Mouse (Mus musculus) gastrocnemius, postnatal 4 days (tissue): ENCODE results near the gene Ripply1. TPM values are rescaled to one million over a fixed set of nuclear protein-coding genes. Genes with fewer than 3 reads are reported as not detected.
A peak's percentile ranks its signal among the peaks of the same experiment; 100 is the strongest.
"Not testable (repeated sequence)": the region's sequence is repeated elsewhere in the genome, so short reads cannot be mapped to it uniquely, and the experiment has no call there.

Experiments used
- DNase-seq, 2 experiments: peaks; one replicate each; pipeline ENCODE4 v3.0.0; 2021 to 2022; ENCODE audit warnings: low spot score in 2 of 2, mixed read lengths in 2 of 2
- total RNA-seq, 2 experiments: library from RNA; stranded (reverse); gene quantifications; 2 replicates each; pipeline ENCODE4 v1.2.3; 2021

The Ripply1 gene
- total RNA-seq, 2 experiments from 2014 or later, result 2.8 to 3.7 TPM

DNA sequence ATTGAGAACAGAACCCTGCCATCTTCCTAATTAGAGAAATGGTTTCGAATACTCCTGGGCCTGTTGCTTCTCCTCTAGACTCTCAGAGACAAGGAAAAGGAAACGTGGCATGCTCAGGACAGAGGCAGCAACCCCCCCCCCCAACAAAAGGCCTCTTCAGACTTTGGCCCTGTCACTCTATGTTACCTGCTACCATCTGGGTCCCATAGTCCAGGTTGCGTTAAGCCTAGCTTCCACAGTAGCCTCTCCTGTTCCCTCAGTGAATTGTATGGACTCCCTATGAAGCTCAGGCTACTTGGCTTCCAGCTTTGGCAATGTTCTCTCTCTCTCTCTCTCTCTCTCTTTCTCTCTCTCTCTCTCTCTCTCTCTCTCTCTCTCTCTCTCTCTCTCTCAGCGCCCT lies 590 bp downstream of the Ripply1 start:
- no peak for DNase-seq

DNA sequence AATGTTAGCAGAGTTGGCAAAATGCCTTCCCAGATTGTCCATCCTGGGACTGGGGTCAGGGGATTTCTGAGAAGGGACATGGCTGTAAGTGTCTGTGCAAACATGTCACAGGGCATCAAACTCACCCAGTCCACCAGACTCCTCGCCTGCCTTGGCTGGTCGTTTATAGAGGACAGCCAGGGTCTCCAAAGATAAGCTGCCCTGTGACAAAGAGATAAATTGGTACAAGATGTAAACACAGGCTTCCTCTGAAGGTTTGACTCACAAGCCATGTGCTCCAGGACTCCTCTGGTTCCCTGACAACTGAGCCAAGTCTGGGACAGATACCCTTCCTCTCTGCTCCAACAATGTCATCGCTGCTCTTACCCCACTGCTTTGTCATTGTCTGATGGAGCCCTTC lies 1.2 kb downstream of the Ripply1 start:
- DNase-seq, result no peak

DNA sequence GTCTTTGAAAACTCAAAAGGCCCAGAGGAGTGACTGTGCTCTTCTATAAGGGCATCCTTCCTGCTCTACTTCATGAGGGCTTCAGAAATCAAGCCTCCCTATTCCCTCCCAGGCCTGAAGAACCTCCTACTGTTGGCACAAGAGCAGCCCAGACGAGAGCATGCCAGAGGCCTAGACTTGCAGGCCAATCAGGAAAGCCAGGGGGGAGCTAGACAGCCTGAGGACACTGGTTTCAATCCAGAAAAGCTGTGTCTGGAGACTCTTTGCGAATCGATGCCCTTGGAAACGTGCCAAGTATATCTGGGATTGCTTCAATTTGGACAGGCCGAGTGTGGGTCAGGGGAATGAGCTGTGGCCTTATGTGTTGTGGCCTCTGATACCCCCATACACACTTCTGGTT lies 2.8 kb downstream of the Ripply1 start:
- no peak for DNase-seq

DNA sequence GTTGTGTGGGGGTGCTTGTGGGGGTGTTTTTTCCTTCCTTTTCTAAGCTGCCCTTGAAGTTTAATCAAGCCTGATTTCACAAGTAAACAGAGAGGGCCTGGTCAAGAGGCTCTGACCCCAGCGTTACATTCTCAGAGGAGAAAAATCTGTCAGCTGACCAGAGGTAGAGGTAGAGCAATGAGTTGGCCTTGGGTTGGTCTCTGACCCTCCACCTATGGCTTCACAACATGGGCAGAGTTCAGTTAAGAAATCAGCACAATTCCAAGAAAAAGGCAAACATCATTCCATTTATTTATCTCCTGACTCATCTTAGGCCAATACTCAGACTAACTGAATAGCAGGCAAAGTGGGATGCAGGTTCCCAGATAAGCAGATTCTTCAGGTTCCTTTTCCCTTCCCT lies 3.3 kb downstream of the Ripply1 start:
- DNase-seq, result no peak

DNA sequence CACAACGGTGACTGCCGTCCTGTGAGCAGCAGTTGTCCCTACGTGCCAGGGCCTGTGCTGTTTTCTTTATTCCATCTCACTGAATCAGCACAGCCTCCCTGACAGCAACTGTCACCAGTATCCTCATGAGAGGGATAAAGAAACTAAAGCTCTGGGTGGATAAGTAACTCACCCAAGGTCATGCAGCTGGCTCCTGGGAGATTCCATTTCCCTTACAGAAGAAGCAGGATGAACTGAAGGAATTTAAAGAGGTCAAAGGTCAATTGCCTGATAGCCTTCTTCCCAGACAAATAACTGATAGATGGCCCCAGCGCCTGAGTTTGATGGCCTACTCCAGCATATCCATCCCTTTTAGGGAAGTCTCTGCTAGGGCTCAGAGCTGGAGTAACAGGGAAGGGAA lies 4.8 kb downstream of the Ripply1 start:
- no peak for DNase-seq

DNA sequence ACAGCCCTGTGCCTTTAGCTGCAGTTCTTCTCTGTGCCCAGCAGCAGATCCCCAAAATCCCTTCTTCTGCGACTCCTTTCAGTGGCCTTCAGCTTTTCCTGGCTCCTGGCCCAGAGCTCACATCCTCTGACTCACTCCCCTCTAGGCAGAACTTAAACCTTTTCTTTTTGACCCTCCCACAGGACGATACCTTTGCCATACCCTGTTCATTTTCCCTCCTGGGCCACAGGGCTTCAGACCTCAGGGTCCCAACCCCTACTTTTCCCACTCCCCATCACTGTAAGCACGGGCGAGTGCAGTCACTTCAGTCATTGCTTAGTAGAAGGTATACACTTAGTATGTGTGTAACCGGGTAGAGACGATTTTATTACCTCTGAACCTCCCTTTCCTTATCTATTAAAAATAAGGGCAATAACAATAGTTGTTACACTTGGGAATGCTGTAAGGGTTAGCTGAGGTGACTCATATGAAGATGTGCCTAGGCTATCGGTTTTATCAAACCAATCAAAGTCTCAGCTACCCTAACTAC lies 7.0 kb downstream of the Ripply1 start:
- no peak for DNase-seq

DNA sequence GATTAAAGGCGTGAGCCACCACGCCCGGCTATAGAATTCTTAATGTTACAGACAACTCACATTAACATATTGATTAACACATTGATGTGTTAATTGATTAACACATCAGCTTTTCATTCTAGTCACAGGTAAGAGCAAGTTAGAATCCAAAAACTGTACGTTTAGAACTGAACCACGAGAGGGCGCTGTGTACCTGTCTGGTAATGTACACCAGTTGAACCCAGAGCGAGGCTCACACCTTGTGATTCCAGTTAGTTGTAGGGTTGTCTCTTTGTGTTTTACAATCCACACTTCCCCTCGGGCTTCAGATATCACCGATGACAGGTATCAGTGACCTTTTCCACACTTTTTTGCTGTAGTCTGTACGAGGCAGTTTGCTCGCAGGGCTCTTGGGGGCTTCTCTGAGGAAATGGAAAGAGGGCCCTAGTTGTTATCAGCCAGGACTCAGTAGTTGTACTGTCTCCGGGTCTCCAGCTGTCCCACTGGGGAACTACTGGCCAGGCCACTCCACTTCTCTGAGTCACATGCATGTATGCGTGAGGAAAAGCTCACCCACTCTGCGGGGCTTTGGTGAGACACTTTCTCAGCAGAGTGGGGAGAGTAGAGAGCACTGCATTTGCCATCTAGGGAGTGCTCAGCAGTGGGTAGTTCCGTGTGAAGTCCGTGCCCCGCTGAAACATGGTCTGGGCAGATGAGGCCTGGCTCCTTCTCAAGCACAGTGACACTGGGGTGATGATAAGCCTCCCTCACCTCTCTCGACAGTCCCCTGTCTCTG lies 7.7 kb downstream of the Ripply1 start:
- peak in 1 of 2 experiments; percentile 32 for DNase-seq

DNA sequence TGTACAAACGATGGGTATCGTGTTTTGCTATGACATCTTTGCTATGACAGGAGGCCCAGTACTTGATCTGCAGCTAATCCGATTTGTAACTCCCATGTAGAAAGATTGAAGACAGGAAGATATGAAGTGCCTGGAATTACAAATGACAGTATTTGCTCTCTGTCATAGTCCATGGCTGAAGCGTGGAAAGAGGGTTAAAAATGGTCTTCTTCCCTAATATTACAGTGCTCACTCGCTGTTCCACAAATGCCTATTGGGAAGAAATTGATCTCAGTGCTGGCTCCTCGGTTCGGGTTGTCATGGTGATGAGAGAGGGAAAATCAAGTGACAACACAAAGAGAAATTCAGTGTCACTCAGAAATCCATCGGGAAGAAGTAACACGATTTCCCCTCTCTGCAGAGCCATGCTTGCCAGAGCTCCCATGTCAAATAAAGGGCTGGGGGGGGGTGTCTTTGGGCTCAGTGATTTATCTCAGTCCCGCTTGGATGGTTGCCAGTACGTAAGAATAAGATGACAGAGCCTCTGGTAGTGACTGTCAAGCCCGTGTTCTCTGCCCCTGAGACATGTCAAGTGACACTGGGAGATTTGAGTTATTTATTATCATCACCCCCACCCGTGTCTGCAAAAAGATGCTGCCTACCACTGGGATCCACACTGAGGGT lies 12.0 kb downstream of the Ripply1 start:
- DNase-seq, result no peak

DNA sequence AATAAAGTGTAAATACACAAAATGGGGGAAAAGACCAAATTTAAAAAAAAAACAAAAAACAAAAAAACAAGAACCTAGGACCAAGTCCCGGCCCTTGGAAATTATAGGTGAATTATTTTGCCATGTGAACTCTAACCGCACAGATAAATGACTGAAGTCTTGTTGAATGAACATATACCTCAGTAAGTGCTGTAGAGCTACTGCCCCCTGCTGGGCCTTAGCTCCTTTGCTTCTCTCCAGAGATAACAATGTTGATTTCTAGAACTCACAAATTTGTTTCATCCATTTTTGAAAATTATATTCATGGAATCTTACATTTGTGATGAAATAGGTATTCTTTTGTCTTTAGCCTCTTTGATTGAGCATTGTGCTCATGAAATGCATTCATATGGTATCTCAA lies 19.6 kb downstream of the Ripply1 start:
- DNase-seq, result no peak

DNA sequence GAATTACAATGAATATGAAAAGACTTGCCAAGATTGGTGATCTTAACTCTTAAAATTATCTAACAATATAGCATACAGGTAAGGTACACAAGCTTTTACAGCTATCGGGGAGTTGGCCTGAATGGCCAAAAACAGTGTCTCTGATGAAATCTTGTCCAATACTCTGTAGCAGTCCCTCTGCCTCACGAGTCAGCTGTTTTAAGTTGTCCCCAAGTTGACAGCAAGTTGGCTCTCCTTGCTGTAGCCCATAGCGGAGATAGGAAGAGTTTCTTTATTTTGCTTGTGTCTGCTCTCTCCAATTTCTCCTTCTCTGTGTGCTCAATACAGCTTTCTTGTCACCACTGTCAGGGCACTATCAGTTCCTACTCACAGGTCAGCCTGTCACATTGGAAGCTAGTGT lies 23.5 kb downstream of the Ripply1 start:
- not testable (repeated sequence) for DNase-seq

DNA sequence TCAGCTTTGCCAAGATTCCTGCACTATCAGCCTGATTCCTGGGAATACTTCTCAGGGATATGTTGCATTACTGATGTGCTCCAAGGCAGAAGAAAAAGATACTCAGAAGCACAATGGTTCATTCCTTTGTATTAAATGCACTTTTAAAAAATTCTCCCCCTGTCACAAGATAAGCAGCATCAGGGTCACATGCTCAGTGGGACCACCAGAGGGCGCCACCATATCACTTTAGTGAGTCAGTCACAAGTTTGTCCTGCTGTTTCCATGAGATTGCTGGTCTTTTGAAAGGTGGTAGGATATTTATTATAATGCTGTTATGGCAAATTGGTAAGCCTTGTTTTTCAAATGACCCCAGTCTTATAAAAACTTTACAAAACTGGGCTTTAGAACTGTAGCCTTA lies 30.3 kb downstream of the Ripply1 start:
- peak; percentile 22 to 34 for DNase-seq

DNA sequence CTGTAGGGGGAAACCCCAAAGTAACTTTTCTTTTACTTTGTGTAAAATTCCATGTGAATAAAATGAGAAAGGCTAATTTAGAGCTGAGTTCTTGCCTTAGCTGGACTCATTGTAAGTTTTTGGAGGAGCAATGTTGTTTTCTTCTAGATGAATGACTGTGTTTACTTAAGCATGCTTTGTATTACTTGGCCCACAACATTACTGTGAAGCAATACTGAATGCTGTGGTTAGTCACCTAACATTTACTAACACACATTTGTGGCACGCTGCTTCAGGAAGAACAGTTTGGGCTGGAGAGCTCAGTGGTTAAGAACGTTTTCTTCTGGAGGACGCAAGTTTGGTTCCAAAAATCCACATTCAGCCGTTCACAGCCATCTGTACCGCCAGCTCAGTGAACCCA lies 45.1 kb downstream of the Ripply1 start:
- no peak for DNase-seq

DNA sequence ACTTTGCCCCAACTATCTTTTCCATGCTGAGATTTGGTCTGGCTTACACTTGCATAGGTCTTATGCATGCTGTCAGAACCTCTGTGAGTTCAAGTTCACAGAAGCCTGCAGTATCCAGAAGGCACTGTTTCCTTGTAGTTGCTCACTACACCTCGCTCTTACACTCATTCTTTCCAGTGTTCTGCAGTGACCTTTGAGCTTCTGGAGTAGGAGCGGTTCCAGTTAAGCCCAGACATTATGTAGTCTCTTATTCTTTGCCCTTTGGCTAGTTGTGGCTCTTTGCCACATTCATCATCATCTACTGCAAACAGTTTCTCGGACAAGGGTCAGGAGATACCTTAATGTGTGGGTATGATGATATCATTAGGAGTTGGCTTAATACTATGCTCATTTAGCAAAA lies 51.6 kb downstream of the Ripply1 start:
- no peak for DNase-seq

Other genes starting within 250 kb of the Ripply1 start
- 10 to 100 TPM; 15.2 to 15.3 TPM for gene Rnf128, start 219.0 kb downstream of the Ripply1 start, total RNA-seq
- 10 to 100 TPM in 1 of 2 experiments, 1 to 10 TPM in 1; 6.8 to 10.0 TPM for gene Tbc1d8b, start 97.4 kb downstream of the Ripply1 start, total RNA-seq
- not detected for gene Gm15013, start 67.9 kb downstream of the Ripply1 start, total RNA-seq
- gene Cldn2, start 18.5 kb upstream of the Ripply1 start, total RNA-seq, result 1 to 10 TPM; 2.5 to 2.8 TPM
- gene Morc4, start 89.3 kb upstream of the Ripply1 start, total RNA-seq, result 10 to 100 TPM; 35.4 to 35.6 TPM
- gene Rbm41, start 216.2 kb upstream of the Ripply1 start, total RNA-seq, result 1 to 10 TPM; 7.9 to 8.3 TPM